Mouse (Mus musculus) bone marrow macrophage, adult 2 months (primary cell): ENCODE results near the gene Prss54. TPM values are rescaled to one million over a fixed set of nuclear protein-coding genes. Genes with fewer than 3 reads are reported as not detected.

Experiments
- H3K27ac ChIP-seq: 2 replicates; pipeline ENCODE4 v1.5.1; 2012; ENCODE audit warnings: low read depth, low read length; ENCODE audit not compliant: insufficient read depth
- H3K4me1 ChIP-seq: 2 replicates; pipeline ENCODE4 v1.6.1; 2012; ENCODE audit warnings: low read length; ENCODE audit not compliant: control insufficient read depth, insufficient read depth
- H3K4me3 ChIP-seq: 2 replicates; pipeline ENCODE4 v1.5.1; 2012; ENCODE audit warnings: mild to moderate bottlenecking, low read length, moderate library complexity; ENCODE audit not compliant: insufficient read depth
- CTCF ChIP-seq: IDR thresholded peaks from 2 replicates; pipeline ENCODE4 v1.5.1; 2012; ENCODE audit warnings: low read depth, mild to moderate bottlenecking, low read length, moderate library complexity
- POLR2A ChIP-seq: IDR thresholded peaks from 2 replicates; pipeline ENCODE4 v1.6.1; 2012; ENCODE audit warnings: mild to moderate bottlenecking, low read depth, low read length, borderline replicate concordance
- polyA plus RNA-seq: library from polyadenylated mRNA; stranded (reverse); fragments of >200 nt; gene quantifications from 2 replicates; pipeline ENCODE4 v1.2.4, GENCODE M21; 2012; ENCODE audit not compliant: missing spikeins, insufficient read depth, insufficient read length

The Prss54 gene
- polyA plus RNA-seq, 1 experiment = not detected

- Histone ChIP-seq H3K4me3 (no peak overlapping the region), H3K27ac (no peak overlapping the region), H3K4me1 (peaks cover 3% of the 10 kb centered on the region; the same call in 1 of the 2 replicates)
- no peak for TF ChIP-seq POLR2A
- TF ChIP-seq CTCF = no peak
Measured at GRCm38 (mm10) chr8:95596841-95597241, 20.7 kb upstream of the Prss54 start.

- H3K27ac ChIP-seq = no peak overlapping the region
- peaks cover 3% of the 10 kb centered on the region; the same call in 1 of the 2 replicates for H3K4me1 ChIP-seq
- TF ChIP-seq POLR2A = no peak
- no peak for TF ChIP-seq CTCF
- no peak overlapping the region for H3K4me3 ChIP-seq
Measured at GRCm38 (mm10) chr8:95595131-95595530, 19.0 kb upstream of the Prss54 start.

- TF ChIP-seq POLR2A (no peak), CTCF (no peak)
- peaks cover 3% of the 10 kb centered on the region; the same call in 1 of the 2 replicates for H3K4me1 ChIP-seq
- no peak overlapping the region for H3K4me3 ChIP-seq
- H3K27ac ChIP-seq = no peak overlapping the region
Measured at GRCm38 (mm10) chr8:95593439-95594393, 17.6 kb upstream of the Prss54 start.

- Histone ChIP-seq H3K4me1 (peaks cover 3% of the 10 kb centered on the region; the same call in 1 of the 2 replicates), H3K4me3 (no peak overlapping the region), H3K27ac (no peak overlapping the region)
- TF ChIP-seq CTCF (no peak), POLR2A (no peak)
Measured at GRCm38 (mm10) chr8:95592131-95592780, 16.1 kb upstream of the Prss54 start.

GRCm38 (mm10) chr8:95590539-95590938 is 14.4 kb upstream of the Prss54 start:
- H3K4me3 ChIP-seq = no peak overlapping the region
- H3K4me1 ChIP-seq = peaks cover 3% of the 10 kb centered on the region; the same call in 1 of the 2 replicates
- H3K27ac ChIP-seq = no peak overlapping the region
- no peak for TF ChIP-seq POLR2A
- no peak for TF ChIP-seq CTCF

GRCm38 (mm10) chr8:95589282-95589681 is 13.1 kb upstream of the Prss54 start:
- Histone ChIP-seq H3K27ac (no peak overlapping the region), H3K4me3 (no peak overlapping the region), H3K4me1 (peaks cover 3% of the 10 kb centered on the region; the same call in 1 of the 2 replicates)
- TF ChIP-seq POLR2A (no peak), CTCF (no peak)

GRCm38 (mm10) chr8:95587339-95587738 is 11.2 kb upstream of the Prss54 start:
- H3K27ac ChIP-seq = no peak overlapping the region
- peaks cover 2% of the 10 kb centered on the region; the same call in 1 of the 2 replicates for H3K4me1 ChIP-seq
- TF ChIP-seq POLR2A = no peak
- TF ChIP-seq CTCF = no peak
- H3K4me3 ChIP-seq = no peak overlapping the region

GRCm38 (mm10) chr8:95573146-95573545 is 3.0 kb downstream of the Prss54 start:
- Histone ChIP-seq H3K27ac (no peak overlapping the region), H3K4me1 (no peaks in the 10 kb centered on the region), H3K4me3 (no peak overlapping the region)
- TF ChIP-seq CTCF = no peak
- no peak for TF ChIP-seq POLR2A

GRCm38 (mm10) chr8:95566809-95567208 is 9.3 kb downstream of the Prss54 start:
- no peak overlapping the region for H3K4me3 ChIP-seq
- H3K27ac ChIP-seq = no peak overlapping the region
- H3K4me1 ChIP-seq = no peaks in the 10 kb centered on the region
- TF ChIP-seq CTCF (no peak), POLR2A (no peak)
